Mouse (Mus musculus): Measurements from ENCODE around the gene Col26a1.

GRCm38 (mm10) chr5:136710742-136711141 is 172.3 kb downstream of the Col26a1 start:
- TF ChIP-seq CTCF (IDR thresholded peaks at IDR 0.05; ENCODE audit: low read depth), result no peak
- no peak for TF ChIP-seq EP300 (IDR thresholded peaks at IDR 0.05; ENCODE audit: low read depth)
